Mouse (Mus musculus): ENCODE data around the gene Mga.

GRCm38 (mm10) chr2:119864484-119864883 lies 32.5 kb upstream of the Mga start:
- TF ChIP-seq CTCF (IDR thresholded peaks at IDR 0.05) (no peak), EP300 (IDR thresholded peaks at IDR 0.05) (no peak)
